Mouse (Mus musculus): ENCODE results near the gene Evi5.

Gene Evi5

DNA sequence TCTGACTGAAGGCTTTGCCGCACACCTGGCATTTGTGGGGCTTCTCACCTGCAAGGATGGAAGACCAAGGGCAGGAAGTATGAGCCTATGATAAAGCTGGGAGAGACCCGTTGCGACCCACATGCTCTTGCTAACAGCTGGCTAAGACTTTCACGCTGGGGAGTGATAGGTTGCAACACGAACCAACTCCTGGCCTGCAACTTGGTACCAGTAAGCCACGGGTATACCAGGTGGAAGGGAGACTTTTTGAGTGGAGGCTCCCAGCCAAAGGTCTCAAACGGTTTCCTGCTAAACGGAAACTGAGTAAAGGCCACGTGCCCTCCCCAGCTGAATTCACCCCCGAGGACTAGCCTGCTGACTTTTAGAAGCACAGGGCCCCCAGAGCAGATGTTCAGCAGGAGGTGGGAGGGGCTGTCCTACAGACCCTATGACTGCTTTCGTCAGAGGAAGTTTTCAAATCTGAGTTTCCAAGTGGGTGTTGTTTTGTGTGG, 157.0 kb downstream of the Evi5 start:
- no peak for DNase-seq (ENCODE audit: extremely low spot score, low spot score)

DNA sequence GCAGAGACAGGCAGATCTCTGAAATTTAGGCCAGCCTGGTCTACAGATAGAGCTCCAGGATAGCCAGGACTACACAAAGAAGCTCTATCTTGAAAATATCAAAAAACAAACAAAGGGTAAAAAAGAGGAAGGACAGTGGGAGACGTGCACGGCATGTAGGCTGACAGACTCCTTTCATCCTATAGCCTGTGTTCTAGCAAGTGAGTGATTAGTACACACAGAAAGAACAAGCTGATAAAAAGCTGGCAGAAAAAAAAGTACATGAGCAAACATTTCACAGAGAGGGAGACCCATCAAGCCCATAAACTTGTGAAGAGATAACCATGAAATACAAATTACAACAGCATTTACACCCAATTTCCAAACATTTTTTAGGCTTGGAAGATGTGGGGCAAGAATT, 163.2 kb downstream of the Evi5 start:
- no peak for DNase-seq (ENCODE audit: extremely low spot score, low spot score)

DNA sequence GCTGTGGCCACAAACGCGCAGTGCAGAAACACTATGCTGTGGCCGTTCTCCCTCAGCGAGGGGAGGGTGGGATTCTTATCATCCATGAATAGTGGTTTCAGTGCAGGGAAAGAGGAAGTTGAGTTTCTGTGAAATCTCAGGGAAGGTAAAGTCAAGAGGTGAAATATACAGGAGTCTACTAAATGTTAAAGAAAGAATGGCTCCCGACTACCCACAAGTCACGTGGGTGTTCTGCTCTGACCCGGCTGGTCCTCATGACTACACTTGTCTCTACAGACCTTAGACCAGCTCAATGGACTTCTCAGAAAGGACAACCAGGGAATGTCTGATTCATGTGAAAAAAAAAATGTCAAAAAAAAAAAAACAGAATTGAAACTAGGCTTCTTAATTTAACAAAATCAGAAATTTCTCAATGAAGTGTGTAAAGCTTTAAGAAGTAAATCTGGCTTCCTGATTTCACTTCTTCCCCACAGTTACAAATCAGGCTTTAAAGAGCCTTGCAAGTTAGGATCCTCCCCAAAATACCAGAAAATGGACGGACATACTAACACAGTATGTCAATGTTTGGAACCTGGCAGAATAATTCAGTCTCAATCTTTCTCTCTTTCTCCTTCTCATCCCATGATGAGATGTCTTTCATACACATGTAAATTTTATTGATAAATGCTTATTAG, 166.6 kb downstream of the Evi5 start:
- DNase-seq (ENCODE audit: extremely low spot score, low spot score): no peak

DNA sequence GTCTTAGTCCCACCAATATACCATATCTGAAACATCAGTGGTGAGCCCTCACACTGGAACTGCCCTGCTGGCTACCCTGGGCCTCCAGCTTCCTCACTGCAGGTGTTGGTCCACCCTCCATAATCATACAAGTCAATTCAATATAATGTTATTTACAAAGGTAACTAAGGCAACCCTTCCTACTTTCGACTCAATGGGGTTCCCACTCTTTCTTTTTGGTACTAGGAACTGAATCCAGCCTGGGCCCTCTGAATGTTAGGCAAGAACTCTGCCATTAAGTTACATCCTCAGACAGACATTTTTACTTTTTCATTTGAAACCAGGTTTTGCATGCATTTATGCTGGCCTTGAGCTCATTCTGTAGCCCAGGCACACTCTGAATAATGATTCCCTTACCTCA, 168.6 kb downstream of the Evi5 start:
- no peak for DNase-seq (ENCODE audit: extremely low spot score, low spot score)

DNA sequence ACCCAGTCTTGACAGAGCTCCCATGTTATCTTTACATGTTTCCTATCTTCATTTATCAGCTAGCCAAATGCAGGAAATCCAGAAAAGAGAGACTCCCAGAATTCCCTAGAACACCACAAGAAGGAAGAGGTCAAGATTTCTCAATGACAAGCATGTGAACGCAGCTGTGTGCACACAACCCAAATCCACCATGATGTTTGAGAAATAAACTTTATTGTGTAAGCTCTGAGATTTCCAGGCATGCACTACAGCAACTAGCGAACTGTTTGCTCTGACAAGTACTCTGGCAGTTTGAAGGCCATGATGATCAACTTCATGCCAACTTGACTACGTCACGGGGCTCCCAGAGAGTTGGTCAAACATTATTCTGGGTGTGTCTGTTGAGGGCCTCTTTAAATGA, 169.2 kb downstream of the Evi5 start:
- DNase-seq (ENCODE audit: extremely low spot score, low spot score): no peak

DNA sequence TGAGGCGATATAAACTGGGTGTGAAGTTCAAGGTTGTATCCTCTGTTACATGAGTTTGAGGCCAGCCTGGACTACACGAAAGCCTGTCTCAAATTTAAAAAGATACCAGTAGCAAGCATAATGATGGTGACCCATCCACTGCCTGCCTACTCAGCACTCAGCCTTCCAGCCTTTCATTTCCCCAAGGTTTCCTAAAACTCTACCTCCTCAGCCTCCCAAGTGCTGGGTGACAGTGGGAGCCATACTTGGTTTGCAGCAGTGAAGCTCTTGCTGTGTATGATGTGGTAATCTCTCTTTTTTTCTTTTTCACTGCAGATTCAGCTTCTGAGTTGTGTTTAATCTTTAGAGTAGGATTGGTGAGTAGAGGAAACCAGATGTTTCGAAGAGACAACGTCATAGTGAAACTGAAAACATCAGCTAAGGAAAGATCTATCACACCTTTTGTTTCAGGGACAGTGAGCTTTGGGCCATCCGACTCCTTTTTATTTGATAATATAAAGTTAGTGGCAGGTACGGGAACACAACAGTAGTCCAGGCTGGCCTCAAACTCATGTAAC, 171.6 kb downstream of the Evi5 start:
- DNase-seq (ENCODE audit: extremely low spot score, low spot score): no peak

DNA sequence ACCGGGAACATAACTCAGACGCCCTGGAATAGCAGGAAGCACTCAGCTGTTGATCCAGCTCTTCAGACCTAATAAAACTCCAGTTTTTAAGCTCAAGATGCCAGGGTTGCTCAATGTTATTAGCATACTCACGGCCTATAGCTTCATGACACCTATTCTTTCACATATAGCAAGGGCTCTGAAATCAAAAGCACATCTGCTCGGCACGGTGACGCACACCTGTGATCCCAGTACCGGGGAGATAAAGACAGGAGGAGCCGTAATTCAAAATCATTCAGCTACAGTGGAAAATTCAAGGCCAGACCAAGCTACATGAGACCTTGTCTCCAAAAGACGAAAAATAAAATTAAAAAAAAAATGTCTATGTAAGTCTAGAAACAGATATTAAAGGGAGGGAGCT, 173.2 kb downstream of the Evi5 start:
- no peak for DNase-seq (ENCODE audit: extremely low spot score, low spot score)

DNA sequence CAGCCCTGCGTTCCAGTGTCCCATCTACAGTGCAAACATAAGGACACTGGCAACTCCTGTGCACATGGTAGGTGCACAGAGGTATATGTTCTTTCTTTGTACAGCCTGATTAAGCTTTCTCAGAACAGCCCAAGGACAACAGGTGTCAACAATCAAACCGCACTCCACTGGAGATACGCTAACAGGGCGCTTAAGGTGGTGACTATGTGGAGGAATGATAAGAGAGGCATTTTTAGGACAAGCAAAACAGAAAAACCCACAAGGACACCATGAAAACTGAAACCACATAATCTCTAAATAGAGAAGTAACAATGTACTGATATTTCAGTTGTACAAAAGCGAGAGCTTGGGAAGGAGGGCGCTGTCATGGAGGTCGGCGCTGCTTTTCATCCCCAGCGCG, 174.0 kb downstream of the Evi5 start:
- no peak for DNase-seq (ENCODE audit: extremely low spot score, low spot score)

DNA sequence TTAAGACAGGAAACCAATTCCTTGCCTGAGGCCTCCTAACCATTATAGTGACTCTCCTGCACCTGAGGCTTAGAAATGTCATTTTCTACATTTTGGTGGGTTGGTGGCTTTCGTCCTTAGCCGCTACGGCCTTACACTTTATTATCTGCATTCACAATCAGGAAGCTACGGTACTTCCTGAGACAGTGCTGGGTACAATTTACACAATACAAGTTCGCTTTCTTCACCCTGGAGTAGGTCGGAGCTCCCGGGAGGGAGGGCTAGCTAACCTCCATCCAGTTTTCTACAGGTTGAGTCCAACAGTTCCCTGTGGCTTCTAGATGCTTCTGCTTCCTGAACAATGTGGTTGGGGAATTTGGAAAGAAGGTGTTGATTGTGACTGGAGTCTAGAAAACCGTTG, 176.0 kb downstream of the Evi5 start:
- no peak for DNase-seq (ENCODE audit: extremely low spot score, low spot score)

DNA sequence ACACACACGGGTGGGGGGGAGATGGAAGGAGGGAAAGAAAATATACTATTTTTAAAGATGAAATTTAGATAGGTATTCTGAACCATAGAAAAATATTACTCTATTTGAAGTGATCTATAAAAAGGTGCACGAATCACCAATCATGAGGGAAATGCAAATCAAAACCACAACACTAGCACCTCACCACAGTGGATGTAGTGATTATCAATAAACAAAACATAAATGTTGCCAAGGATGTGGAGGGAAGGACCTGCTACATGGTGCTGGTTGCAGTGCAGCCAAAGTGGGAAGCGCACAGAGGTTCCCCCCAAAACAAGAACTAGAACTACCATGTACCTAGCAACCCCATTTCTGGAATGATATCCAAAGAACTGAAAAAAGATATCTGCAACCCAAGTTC, 179.9 kb downstream of the Evi5 start:
- DNase-seq (ENCODE audit: extremely low spot score, low spot score): no peak

Measured in neural tube, embryonic 10.5 days (tissue).